Mouse (Mus musculus) hindbrain, postnatal 0 days (tissue): ENCODE results near the gene Pitpnm1. TPM values are rescaled to one million over a fixed set of nuclear protein-coding genes. Genes with fewer than 3 reads are reported as not detected.

Experiments
- ATAC-seq: fragments of 200-750 bp; cut with Nextera tagmentation; 2 replicates; pipeline ENCODE4 v1.8.0; 2017; ENCODE audit warnings: mild to moderate bottlenecking, moderate TSS enrichment, moderate library complexity
- DNase-seq: peaks from one replicate; pipeline ENCODE4 v3.0.0-alpha.2; 2015; ENCODE audit warnings: low spot score
- H3K27ac ChIP-seq: fragments of 300-500 bp; sonication (generic); 2 replicates; pipeline ENCODE4 v1.5.1; 2014; ENCODE audit warnings: mild to moderate bottlenecking
- H3K27me3 ChIP-seq: fragments of 300-500 bp; sonication (generic); 2 replicates; pipeline ENCODE4 v1.6.1; 2014; ENCODE audit warnings: low read length, mixed read lengths; ENCODE audit not compliant: insufficient read depth
- H3K36me3 ChIP-seq: fragments of 300-500 bp; sonication (generic); 2 replicates; pipeline ENCODE4 v1.6.1; 2014; ENCODE audit warnings: low read length, mixed read lengths; ENCODE audit not compliant: insufficient read depth
- H3K4me1 ChIP-seq: fragments of 300-500 bp; sonication (generic); 2 replicates; pipeline ENCODE4 v1.6.1; 2014; ENCODE audit warnings: antibody characterized with exemption, low read length, mixed read lengths; ENCODE audit not compliant: insufficient read depth
- H3K4me2 ChIP-seq: fragments of 300-500 bp; sonication (generic); 2 replicates; pipeline ENCODE4 v1.6.1; 2014; ENCODE audit warnings: low read depth, mild to moderate bottlenecking, low read length, moderate library complexity, mixed read lengths
- H3K4me3 ChIP-seq: fragments of 300-500 bp; sonication (generic); 2 replicates; pipeline ENCODE4 v1.5.1; 2014; ENCODE audit warnings: low read length
- H3K9ac ChIP-seq: fragments of 300-500 bp; sonication (generic); replicated peaks from 2 replicates; pipeline ENCODE4 v1.6.1; 2014; ENCODE audit warnings: mild to moderate bottlenecking, low read length, moderate library complexity, mixed read lengths
- H3K9me3 ChIP-seq: fragments of 300-500 bp; sonication (generic); 2 replicates; pipeline ENCODE4 v1.6.1; 2016; ENCODE audit warnings: low read length, mixed read lengths
- CTCF ChIP-seq: IDR thresholded peaks from 2 replicates; pipeline ENCODE4 v1.5.1; 2016; ENCODE audit warnings: antibody characterized with exemption, control low read depth, low read depth
- WGBS: fragments of 180-500 bp; shearing (Covaris S2); extraction: QIAGEN DNeasy Blood & Tissue Kit; methylation state at CpG from one replicate; pipeline ENCODE4 v1.1.7; 2014; 5-methylcytosine and 5-hydroxymethylcytosine counted together
- polyA plus RNA-seq: library from polyadenylated mRNA; unstranded; fragments of >200 nt; fragmentation: Nextera tagmentation; extraction: Ambion mirVana; gene quantifications from 2 replicates; pipeline ENCODE4 v1.2.1, GENCODE M21; 2015
- total RNA-seq: library from RNA; depleted of rRNA; stranded (reverse); fragments of >200 nt; gene quantifications from 2 replicates; pipeline ENCODE4 v1.2.3, GENCODE M21; 2014

Pitpnm1 gene
- total and polyA plus RNA-seq, 2 experiments from 2014 or later = 91.9 to 142 TPM

GRCm38 (mm10) chr19:4115144-4115543 is 15.3 kb downstream of the Pitpnm1 start:
- ATAC-seq (no peak), DNase-seq (no peak)
- WGBS = 95% methylated on average over 10 of the region's 10 CpGs
- Histone ChIP-seq H3K4me1 (peaks cover under 1% of the 10 kb centered on the region; the same call in 1 of the 2 replicates), H3K36me3 (peaks cover 31% of the 10 kb centered on the region; the same call in 1 of the 2 replicates), H3K9ac (no peak overlapping the region), H3K4me2 (no peak overlapping the region), H3K9me3 (no peaks in the 10 kb centered on the region), H3K4me3 (no peak overlapping the region), H3K27me3 (no peaks in the 10 kb centered on the region), H3K27ac (no peak overlapping the region)
- no peak for TF ChIP-seq CTCF

- no peaks in the 10 kb centered on the region for H3K27me3 ChIP-seq
- DNase-seq = no peak
- peaks cover 7% of the 10 kb centered on the region for H3K4me1 ChIP-seq
- no peak overlapping the region for H3K4me2 ChIP-seq
- no peak for TF ChIP-seq CTCF
- H3K36me3 ChIP-seq = peaks cover 31% of the 10 kb centered on the region; the same call in 1 of the 2 replicates
- 75% methylated on average over 11 of the region's 11 CpGs for WGBS
- ATAC-seq = no peak
- no peak overlapping the region for H3K4me3 ChIP-seq
- no peak overlapping the region for H3K9ac ChIP-seq
- no peak overlapping the region for H3K27ac ChIP-seq
- H3K9me3 ChIP-seq = no peaks in the 10 kb centered on the region
Measured at GRCm38 (mm10) chr19:4115816-4116215, 16.0 kb downstream of the Pitpnm1 start.

- DNase-seq (no peak), ATAC-seq (no peak)
- Histone ChIP-seq H3K4me1 (peaks cover 8% of the 10 kb centered on the region), H3K4me3 (no peak overlapping the region), H3K9me3 (no peaks in the 10 kb centered on the region), H3K9ac (no peak overlapping the region), H3K36me3 (peaks cover 26% of the 10 kb centered on the region; the same call in 1 of the 2 replicates), H3K27me3 (no peaks in the 10 kb centered on the region), H3K4me2 (no peak overlapping the region), H3K27ac (no peak overlapping the region)
- TF ChIP-seq CTCF = no peak
- over 99% methylated on average over 7 of the region's 7 CpGs for WGBS
Measured at GRCm38 (mm10) chr19:4117006-4117405, 17.2 kb downstream of the Pitpnm1 start.

GRCm38 (mm10) chr19:4118350-4118749 is 18.6 kb downstream of the Pitpnm1 start:
- no peak for ATAC-seq

GRCm38 (mm10) chr19:4119716-4120487 is 20.1 kb downstream of the Pitpnm1 start:
- H3K4me1 ChIP-seq = peaks cover 8% of the 10 kb centered on the region
- peaks cover 10% of the 10 kb centered on the region; the same call in 1 of the 2 replicates for H3K36me3 ChIP-seq
- 92% methylated on average over 6 of the region's 6 CpGs for WGBS
- H3K9ac ChIP-seq = no peak overlapping the region
- no peak overlapping the region for H3K27ac ChIP-seq
- DNase-seq (no peak), ATAC-seq (no peak)
- H3K4me2 ChIP-seq = peak overlapping the region; percentile 50; the same call in 1 of the 2 replicates
- H3K9me3 ChIP-seq = no peaks in the 10 kb centered on the region
- no peak for TF ChIP-seq CTCF
- no peaks in the 10 kb centered on the region for H3K27me3 ChIP-seq
- H3K4me3 ChIP-seq = no peak overlapping the region

More at GRCm38 (mm10) chr19:4118350-4118749, 18.6 kb downstream of the Pitpnm1 start:
- 97% methylated on average over 2 of the region's 2 CpGs for WGBS
- no peak for DNase-seq
- H3K4me2 ChIP-seq = no peak overlapping the region
- no peak for TF ChIP-seq CTCF
- no peak overlapping the region for H3K4me3 ChIP-seq
- no peaks in the 10 kb centered on the region for H3K9me3 ChIP-seq
- no peak overlapping the region for H3K9ac ChIP-seq
- peaks cover 14% of the 10 kb centered on the region; the same call in 1 of the 2 replicates for H3K36me3 ChIP-seq
- peaks cover 8% of the 10 kb centered on the region for H3K4me1 ChIP-seq
- no peaks in the 10 kb centered on the region for H3K27me3 ChIP-seq
- H3K27ac ChIP-seq = no peak overlapping the region

- DNase-seq (no peak), ATAC-seq (no peak)
- Histone ChIP-seq H3K4me2 (peak overlapping the region; percentile 50), H3K9ac (no peak overlapping the region), H3K27me3 (no peaks in the 10 kb centered on the region), H3K27ac (peak overlapping the region; percentile 87; the same call in 1 of the 2 replicates), H3K36me3 (peaks cover 6% of the 10 kb centered on the region; the same call in 1 of the 2 replicates), H3K4me3 (peak overlapping the region; percentile 41; the same call in 1 of the 2 replicates), H3K9me3 (no peaks in the 10 kb centered on the region), H3K4me1 (peaks cover 8% of the 10 kb centered on the region)
- no peak for TF ChIP-seq CTCF
- 96% methylated on average over 2 of the region's 2 CpGs for WGBS
Measured at GRCm38 (mm10) chr19:4120496-4120895, 20.7 kb downstream of the Pitpnm1 start.
